Mouse (Mus musculus): ENCODE results near the gene Bmf.

Gene Bmf

DNA sequence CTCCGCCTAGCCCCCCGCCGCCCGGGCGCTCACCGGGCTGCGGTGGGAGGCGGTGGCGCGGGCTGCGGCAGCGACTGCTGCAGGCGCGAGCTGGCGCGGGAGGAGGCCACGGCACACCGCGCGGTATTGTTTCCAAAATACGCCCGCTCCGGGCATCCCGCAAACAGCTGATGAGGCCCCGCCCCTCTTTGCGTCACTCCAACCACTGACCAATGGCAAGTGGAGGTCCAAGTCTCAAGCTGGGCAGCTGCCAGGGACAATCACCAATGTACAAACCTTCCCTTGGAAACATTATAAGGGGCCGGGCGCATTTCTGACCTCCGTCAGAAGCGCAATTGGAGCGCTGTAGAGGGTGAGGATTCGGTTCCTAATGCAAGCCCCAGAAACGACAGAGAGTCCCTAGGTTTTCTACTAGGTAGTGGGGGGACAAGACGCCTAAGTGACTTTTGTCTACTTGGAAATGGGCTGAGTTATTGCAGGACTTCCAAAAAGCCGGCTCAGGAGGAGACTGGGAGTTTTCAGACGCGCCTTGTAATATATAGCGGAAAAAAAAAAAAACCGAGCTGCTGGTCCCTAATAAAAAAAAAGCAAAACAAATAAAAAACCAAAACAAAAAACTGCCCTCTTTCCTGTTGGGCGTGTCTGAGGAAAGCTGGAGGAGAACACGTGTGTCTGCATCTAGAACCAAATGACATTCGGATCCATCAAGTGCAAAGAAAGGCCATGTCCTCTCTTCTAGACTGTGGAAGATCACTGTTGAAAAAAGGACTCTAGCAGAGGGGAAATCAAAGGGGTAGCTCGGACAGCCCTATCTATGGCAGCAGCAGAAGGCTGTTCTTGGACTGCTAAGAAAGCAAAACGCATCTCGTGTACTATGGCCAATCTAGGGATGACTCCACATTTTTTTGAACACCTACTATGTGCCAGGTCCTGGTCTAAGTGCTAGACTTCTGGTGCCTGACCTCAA is at the start of gene Bmf:
TSS of gene Bmf (minus strand) at position 181 of the 967 bp plus-strand sequence.
- DNase-seq: peak; percentile 99 to 100

DNA sequence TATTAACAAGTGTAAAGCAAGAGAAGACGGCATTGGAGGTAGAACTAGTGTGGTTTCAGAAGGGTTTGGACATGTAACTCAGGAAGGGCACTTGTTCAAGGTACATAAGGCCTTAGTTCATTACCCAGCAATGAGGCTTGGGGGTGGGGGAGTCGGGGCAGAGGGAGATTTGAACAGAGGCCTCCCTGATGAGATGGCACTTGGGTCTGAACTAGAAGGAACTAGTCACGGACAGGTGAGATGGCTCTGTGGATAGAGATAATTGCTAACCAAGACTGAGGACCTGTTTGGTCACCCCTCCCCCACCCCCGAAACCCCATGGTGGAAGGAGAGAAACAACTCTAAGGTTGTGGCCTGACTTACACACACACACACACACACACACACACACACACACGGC is 49.6 kb upstream of the Bmf start:
- no peak for DNase-seq

DNA sequence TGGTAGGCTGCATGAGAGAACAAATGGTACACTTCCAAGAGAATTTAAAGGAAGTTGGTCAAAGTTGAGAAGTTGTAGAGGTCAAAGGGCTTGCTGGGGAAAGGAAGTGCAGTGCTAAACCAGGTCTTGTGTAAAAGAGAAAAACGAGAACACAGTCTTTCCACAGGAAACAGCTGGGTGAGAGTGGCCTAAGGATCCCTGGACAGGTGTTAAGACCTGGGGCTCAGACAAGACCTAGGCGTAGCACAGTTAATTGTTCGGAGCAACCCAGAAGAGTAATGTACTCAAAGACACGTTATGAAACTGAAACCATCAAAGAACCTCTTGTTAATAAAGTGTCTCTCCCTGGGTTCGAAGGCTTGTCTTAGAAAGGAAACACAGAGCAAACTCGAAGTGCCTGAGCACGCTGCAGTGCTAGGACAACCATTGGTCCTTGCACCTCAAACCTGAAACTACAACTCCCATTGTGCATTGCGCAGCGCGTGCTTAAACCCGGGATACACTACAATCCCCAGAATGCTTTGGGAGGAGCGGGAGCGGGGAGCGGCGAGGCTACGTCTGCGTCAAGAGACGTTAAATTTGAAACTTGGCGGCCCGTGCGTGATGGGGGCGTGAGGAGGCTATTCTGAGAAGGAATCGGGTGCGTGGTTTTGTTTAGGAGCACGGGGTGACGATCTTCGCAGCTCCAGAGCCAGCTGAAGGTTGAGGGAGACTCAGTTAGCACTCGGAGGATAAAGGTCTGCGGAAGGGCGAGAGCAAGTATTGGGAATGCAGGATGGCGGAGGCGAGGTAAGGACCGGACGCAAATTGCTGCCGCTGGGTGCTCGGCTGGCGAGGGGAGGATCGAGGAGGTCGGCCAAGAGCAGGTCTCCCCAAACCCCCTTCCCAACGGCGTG is 48.4 kb upstream of the Bmf start, which contains the start of gene Bub1b:
TSS of gene Bub1b (plus strand) at position 539 of the 896 bp plus-strand sequence.
- peak; percentile 87 to 93 for DNase-seq

DNA sequence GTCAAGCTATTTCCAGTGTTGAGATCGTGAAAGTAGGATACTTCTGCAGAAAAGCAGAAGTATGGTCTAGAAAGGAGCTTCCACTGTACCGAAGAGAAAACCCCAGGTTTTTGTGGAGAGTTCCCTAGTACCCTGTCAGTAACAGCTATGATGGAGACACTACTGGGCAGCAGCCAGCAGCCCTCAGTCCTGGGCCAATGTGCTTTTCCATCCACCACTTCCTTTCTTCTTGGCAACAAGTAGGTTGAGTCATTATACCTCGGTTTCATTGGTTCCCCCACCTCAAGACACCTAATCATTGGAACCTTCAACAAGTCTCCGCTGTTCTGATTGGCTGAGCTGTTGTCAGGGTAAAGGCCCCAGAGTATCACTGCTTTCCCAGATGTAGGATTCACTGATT is 41.6 kb upstream of the Bmf start:
- no peak for DNase-seq

DNA sequence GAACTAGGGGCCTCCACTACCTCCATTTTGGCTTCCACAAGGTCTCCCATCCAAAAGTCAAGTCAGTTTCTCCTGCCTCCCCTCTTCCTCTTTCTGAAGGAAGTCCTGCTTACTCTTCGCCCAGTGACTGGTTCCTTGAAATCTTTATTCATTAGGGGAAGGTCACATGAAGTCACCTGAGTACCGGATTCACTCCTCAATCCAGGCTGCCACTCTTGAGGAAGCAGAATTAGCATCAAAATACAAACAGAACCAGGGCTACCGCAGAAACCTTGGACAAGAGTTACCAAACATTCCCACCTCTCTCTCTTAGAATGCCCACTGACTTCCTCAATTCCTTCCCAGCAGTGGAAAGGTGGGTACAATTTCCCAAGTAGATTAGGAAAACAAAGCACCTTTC is 38.2 kb upstream of the Bmf start:
- DNase-seq: no peak

DNA sequence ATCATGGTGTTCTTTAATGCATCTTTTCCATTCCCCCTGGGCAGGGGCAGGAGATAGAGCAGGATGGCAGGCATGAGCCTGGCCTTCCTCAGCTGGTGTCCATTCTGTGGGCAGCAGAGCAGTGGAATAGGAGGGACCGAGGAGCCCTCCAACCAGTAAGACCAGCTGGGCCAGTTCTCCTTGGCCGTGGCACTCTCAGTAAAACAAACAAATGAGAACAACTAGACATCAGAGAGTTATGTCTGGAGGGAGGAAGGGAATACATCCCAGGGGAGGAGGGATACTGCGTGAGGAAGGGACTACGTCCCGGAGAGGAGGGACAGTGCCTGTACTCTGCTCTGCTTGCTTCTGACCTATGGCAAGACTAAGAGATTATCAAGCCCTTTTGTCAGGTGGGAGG is 36.5 kb upstream of the Bmf start:
- no peak for DNase-seq

DNA sequence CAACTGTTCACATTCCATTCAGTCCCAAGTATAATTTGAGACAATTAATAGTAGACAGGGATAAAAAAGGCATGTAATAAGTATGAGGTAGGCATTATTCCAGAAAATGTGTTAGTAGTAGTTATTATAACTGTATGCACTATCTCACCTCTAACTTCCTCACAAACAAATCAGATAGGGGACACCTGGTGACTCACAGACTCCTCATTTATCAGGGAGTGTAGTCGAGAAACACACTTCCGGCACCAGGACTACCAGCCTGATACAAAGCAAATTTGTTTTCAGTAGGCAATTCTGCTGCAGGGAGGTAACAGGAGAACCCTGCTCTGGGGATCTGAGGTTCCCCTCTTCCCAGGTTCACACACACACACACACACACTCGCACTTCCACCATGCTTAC is 23.6 kb upstream of the Bmf start:
- no peak for DNase-seq

DNA sequence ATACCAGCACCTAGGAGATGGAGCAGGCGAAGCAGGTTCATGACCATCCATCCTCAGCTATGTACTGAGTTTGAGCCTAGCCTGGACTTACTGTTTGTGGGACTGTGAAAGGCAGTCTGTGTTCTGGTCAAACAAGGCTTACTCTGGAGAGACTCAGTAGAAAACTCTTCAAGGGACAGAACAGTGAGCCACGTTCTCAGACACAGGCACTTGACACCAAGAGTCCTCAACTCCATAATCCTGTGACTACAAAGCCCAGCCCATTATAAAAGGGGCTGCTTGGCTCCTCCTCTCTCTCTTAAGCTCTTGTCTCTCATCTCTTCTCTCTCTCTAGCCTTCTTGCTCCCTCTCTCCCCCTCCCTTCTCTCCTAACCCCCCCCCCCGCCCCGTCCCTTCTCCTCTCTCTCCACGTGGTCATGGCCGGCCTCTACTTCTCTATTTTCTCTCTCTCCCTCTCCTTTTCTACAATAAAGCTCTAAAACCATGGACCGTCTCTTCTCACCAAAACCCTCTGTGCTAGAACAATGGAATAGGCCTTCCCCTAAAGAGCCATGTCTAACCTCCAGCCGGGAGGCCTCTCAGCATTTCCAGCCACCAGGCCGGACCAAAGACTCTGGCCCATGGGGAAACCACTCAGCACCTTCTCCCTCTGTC is 22.8 kb upstream of the Bmf start:
- DNase-seq: no peak

DNA sequence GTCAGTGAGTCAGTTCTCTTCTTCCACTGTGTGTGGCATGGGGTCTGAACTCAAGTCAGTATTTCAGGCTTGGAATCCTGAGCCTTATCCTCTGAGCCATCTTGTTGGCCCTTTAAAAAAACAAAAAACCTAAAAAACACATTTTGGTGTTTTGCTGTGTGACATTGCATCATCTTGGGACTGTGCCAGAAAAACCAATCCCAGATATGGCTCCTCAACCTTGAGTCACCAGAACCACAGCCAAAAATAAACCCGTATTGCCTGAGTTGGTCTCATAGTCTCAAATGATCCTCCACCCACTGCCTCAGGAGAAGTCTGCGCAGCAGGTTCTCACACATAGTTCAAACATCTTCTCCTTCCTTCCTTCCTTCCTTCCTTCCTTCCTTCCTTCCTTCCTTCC is 21.5 kb upstream of the Bmf start:
- no peak for DNase-seq

DNA sequence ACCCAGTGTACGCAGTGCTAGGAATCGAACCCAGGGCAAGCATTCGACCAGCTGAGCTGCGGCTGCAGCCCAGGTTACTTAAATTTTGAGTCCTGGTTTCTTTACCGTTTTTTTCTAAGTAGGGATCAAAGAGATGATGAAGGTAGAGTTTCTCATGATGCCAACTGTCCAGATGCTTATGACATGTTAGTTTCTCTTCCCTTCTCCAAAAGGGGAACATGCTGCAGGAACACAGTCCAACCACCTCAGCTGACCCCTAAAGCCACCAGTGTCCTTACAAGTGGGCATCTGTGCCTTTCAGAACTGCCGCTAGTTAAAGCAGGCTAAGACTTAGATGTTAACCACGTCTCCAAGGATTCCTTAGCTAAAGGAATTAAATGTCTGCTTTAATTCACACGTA is 17.7 kb upstream of the Bmf start:
- DNase-seq: no peak

DNA sequence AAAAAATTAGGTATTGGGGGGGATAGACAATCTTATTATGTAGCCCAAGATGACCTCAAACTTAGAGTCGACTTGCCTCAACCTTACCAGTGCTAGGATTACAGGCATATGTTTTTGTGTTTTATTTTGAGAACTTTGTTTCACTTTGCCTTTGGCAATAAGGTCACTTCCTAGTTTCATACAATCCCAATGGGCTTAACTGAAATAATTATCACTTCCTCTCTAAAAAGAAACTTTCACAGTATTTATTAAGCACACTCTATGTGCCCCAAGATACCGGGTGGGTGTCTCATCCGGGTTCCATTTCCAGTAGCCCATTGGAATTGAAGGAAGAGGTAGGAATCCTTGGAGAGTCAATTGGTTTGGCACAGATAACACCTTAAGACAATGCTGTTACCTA is 12.9 kb upstream of the Bmf start:
- DNase-seq: no peak

DNA sequence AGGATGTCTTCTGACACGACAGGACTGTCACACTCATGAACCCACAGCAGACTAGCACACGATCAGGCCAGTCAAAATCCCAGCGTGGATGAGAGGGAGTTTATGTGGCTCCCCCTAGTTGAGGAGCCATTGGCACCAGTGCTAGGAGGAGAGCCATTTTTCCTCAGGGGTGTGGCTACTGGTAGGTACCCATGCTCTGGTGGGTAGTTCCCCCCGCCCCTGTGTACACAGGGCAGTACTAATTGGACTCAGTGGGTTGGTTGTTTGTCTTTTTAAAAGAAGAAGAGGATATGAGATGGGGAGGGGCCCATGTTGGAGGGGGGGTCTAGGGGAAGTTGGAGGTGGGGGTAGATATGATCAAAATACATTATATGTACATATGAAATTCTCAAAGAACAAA is 12.5 kb upstream of the Bmf start:
- no peak for DNase-seq

DNA sequence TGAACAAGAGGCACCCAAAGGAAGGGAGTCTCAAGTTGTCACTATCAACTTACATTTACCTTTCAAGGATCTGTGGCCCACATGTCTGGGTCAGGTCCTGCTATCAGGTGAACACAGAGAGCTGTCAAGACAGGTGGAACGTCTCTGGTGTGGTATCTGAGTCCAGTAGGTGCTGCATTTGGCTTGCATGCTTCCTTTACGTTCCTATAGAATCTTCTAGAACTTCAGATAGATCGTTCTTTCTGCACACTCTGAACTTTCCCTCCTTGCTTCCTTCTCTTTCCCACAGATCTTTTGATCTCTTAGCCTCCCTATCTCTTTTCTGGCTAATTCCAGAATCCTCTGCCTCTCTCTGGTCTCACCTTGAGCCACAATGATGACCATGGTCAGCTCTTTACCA is 8.9 kb upstream of the Bmf start:
- DNase-seq: no peak

DNA sequence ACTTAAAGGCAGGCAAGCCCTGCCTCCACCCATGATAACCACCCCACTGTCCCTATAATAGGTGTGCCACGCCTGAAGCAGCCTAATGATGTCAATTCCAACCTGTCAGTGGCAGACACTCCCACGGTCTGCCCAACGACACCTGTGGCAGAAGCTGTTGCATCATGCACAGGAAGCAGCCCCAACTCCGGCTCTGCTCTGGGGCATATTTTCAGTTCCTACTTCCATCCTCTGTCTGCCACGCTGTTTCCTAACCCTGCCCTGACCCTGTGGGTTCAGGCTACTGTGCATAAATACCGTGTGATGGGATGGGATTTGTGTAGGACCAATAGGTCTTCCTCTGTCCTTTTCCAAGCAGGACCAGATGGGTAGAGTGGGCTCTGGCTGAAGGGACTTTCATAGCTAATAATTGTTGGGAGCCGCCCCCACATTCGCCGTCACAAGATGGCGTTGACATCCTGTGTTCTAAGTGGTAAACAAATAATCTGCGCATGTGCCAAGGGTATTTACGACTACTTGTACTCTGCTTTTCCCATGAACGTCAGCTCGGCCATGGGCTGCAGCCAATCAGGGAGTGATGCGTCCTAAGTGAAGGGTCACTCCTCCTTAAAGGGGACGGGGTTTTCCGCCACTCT is 5.0 kb upstream of the Bmf start:
- peak; percentile 52 to 54 for DNase-seq

DNA sequence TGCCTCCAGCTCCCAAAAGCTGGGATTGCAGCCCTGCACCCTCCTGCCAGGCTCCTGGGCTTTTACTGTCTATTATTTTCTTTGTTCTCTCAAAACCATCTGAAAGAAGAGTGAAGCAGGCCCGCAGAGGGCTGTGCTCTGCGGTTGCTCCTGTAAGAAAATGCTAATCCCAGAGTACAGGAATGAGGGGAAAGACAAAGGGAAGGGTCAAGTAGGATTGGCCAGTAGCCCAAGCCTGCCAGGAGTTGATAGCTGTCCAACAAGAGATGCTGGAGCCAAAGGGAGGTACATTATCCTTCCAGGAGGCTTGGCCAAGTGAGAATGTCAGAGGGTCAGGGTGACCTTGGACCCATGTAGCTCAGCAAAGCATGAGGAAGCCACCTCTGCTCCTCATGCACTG is 2.1 kb upstream of the Bmf start:
- DNase-seq: no peak

DNA sequence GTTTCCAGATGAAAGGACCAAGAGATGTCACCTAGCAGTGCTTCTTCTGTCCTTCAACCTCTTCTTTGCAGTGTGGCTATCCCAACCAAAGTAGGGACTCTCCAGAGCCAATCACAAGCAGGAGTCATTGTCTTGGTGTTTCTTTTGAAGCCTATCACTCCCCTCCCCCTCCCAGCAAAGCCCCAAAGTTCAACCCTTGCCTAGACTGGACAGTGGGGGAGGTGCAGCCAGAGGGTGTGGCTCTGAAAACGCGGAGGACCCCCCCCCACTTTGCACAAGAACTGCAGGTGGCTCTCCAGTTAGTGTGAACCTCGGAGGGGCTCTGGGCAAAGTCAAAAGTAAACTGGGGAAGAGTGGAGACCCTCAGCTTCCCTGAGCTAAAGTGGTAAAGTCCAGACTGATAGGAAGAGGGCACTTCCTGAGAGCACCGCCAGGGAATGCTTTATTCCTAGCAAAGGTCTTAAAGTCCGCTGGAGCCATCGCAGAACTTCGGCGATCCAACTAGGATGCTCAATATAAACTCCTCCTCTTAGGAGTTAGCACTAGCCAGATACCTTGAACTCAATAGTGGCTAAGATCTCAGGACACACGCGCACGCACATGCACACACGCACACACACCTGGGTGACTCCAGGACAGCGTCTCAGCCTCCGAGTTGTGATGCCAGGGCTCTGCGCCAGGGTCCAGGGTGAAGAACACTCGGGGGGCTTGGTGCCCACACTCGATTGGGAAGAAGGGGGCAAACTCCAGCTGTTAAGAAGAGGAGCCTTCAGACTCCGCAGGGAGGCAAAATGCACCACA is 866 bp downstream of the Bmf start:
- peak; percentile 58 to 59 for DNase-seq

DNA sequence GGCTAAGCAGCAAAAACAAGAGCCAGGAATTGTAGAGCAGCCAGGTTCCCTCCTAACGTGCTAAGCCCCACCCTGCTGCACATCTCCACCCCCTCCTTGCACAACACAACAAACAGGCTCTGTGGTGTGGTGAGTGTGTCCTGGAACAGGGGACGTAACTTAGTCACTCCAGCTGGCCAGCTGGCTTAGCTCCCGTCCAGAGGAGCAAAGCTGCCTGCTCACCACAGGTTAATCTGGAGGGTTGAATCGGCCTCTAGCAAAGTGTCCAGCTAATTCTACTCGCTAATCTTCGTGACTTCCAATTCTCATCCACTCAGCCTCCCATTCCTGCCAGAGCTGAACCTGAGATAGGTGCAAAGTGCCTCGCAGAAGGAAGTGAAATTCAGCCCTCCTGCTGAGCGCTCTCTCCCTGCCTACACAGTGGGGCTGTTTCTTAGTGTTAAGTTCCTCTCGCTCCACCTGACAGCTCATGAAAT is 1.9 kb downstream of the Bmf start:
- no peak for DNase-seq

DNA sequence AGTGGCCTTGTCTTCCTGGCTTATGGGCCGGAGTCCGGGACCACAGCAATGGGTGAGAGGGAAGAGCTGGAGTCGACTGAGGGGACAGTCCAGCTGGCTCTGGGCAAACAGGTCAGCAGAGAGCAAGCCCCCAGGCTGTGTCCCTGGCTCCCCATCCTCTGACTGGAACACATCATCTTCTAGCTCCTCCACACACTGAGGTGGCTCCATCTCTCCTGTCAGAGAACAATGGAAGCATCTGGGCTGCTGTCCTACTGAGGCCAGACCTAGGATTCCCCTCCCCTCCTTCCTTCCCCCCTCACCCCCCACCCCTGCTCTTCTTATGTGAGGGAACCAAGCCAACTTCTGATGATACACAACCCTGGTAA is 2.7 kb downstream of the Bmf start:
- DNase-seq: no peak

DNA sequence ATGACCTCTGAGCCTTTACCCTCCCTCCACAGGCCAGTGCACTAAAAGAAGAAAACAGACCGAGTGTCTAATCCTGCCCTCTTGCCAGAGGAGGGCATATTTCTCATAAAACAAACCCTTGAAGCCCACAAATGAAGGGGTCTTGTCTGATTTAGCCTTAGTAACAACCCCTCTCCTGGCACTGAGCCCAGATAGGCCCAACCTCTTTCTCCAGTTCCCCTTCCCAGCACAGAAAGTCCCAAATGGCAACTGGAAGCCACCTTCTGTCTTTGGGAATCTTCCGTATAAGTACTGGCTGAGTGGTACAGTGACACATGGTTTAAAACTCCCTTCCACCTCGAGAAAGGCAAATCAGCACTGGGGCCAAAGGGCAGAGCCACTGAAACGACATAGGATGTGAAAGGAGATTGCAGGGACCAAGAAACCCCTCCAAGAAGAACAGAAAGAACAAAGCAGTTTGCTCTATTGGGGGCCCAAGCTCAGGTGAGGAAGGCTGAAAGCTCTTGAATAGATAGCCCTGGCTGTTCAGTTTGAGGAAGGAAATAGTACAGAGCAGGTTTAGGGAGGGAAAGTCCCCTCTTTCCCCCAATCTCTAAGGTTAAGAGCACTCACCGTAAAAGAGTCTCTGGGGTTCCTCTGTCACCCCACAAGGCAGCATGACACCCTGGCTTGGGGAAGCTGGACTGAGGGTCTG is 3.2 kb downstream of the Bmf start:
- DNase-seq: no peak

DNA sequence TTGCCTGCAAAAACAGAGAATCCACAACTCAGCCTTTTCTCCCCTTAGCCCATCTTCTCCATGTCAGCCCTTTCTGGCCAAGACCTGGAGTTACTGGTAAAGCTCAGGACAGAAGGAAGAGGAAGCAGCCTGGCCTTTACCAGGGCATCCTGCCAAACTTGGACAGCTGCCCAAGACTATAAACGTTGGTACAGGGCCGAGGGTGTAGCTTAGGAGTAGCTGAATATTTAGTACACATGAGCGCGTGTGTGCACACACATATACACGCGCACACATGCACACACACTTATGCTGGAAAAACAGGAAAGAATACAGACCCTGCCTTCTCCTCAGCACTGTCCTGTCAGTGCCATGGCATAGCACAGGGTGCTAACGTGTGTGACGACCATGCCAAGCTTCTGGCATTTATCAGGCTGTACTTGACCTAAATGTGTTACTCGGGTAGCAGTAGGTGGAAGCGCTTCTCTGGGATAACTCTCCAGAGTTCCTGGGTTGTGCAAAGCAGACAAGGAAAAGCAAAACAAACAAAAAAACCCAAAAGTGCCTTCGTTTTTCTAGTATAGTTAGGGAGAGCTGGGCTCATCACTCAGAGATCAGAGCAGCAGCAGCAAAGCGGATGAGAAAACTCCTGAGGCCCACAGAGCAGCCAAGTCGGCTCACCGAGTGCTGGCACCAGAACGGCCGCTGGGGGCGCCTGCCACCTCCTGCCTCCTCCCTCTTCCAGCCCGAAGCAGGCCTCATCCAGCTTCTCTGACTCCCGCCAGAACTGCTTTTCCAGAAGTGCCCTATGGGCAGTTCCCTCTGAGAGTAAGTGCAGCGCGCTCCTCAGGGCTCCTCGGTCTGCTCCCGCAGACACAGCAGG is 4.0 kb downstream of the Bmf start:
- DNase-seq: peak; percentile 96 to 97

Measured in cerebellum, postnatal 25 days (tissue).